Mouse (Mus musculus) adrenal gland, postnatal 10 days (tissue): Measurements from ENCODE around the gene Ccdc40. TPM values are rescaled to one million over a fixed set of nuclear protein-coding genes. Genes with fewer than 3 reads are reported as not detected.

ENCODE experiments used
- DNase-seq: peaks from one replicate; pipeline ENCODE4 v3.0.0; 2021; ENCODE audit warnings: mixed read lengths
- total RNA-seq, 2 experiments: library from RNA; stranded (reverse); gene quantifications; 2 replicates each; pipeline ENCODE4 v1.2.3; 2021

The Ccdc40 gene
- total RNA-seq, 2 experiments from 2014 or later, result 0.85 to 1.4 TPM

- no peak for DNase-seq
These were observed 19.5 kb upstream of the Ccdc40 start for GRCm38 (mm10) chr11:119208870-119209370.

- peak; percentile 74 for DNase-seq
These were observed 18.9 kb upstream of the Ccdc40 start for GRCm38 (mm10) chr11:119209371-119210025.

GRCm38 (mm10) chr11:119210321-119211100 is 17.9 kb upstream of the Ccdc40 start:
- DNase-seq, result peak; percentile 77

GRCm38 (mm10) chr11:119211604-119212309 is 16.6 kb upstream of the Ccdc40 start:
- no peak for DNase-seq

DNA sequence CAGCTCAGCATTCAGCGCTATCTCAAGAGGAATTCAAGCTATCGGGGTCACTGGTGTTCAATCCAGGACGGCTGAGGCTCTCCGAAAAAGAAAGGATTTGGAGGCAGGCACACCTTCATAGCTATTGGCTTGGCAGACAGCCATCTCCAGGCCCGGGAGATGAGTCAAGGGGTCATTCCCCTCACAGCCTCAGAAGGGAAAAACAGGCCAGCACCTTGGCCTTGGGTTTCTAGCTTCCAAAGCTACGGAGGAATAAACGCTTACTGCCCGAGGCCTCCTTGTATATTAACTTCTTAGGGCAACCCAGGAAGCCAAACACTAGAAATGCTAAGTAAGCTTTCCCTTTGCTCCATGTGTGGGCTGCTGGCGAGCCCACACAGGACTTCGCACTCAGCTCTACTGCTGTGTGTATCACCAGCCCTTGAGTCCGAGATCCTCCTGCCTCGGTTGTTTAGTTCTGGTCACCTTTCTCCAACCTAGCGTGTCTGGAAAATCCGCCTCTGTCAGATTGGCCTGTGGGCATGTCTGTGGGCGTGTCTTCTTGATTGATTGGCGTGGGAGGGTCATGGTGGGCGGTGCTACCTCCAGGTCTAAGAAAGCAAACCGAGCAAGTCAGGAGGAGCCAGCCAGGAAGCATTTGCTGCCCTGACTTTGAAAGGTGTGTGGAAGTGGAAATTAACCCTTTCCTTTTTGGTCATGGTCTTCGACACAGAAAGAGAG is 15.0 kb upstream of the Ccdc40 start:
- peak; percentile 65 for DNase-seq

DNA sequence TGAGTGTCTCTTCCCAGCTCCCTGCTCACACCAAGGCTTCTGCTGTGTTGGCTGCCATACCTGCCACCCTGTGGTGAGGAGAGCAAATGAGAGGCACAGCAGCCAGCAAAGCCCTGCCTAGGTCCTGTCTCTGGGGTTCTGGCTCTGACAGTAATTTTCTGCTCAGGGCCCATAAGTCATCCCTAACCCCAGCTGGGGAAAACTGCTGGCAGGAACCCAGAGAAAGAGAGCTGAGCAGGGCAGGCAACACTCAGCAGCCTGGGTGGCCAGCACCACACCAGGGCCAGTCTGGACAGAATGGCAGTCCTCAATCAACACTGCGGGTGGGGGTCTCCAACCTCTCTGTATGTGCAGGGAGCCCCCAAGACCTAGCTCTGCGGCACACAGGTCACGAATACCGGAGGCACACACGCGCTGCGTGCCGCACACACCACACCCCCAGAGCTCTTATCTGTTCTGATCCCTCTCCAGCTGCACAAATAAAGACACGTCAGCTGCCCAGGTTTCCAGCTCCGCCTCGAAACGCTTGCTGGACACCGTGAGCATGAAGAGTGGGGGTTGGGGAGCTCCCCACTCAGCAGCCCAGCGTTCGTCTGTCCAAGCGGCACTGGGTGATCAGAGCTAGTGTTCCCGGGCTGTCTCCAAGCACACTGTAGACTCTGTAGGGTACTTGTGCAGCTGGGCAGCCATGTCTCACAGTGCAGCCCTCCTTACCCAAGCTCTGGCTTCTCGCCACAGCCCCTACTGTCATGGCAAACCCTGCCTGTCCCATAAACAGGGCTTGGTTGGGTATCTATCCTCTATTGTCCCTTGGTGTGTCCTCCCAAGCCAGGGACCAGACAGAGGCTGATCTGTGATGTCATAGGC is 13.1 kb upstream of the Ccdc40 start:
- DNase-seq, result peak; percentile 83

- peak; percentile 86 for DNase-seq
These were observed 12.4 kb upstream of the Ccdc40 start for GRCm38 (mm10) chr11:119215905-119216507.

DNA sequence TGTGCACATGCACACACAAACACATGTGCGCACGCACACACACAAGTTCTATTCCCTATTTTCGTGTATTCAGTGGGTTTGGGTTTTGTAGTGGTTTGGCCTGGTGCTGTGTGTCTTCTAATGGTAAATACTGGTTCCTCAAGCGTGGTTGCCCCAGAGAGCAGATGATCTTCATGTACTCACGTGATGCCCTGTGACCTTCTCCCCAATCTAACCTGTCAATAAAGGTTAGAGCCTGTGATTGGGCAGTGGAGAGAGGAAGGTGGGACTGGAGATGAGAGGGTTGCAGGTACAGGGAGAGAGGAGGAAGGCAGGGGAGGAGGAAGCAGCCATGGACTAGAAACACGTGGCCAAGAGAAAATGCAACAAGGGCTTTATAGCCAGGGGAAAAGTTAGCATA is 10.5 kb upstream of the Ccdc40 start:
- no peak for DNase-seq

- DNase-seq, result peak; percentile 82
These were observed 8.4 kb upstream of the Ccdc40 start for GRCm38 (mm10) chr11:119219816-119220465.

DNA sequence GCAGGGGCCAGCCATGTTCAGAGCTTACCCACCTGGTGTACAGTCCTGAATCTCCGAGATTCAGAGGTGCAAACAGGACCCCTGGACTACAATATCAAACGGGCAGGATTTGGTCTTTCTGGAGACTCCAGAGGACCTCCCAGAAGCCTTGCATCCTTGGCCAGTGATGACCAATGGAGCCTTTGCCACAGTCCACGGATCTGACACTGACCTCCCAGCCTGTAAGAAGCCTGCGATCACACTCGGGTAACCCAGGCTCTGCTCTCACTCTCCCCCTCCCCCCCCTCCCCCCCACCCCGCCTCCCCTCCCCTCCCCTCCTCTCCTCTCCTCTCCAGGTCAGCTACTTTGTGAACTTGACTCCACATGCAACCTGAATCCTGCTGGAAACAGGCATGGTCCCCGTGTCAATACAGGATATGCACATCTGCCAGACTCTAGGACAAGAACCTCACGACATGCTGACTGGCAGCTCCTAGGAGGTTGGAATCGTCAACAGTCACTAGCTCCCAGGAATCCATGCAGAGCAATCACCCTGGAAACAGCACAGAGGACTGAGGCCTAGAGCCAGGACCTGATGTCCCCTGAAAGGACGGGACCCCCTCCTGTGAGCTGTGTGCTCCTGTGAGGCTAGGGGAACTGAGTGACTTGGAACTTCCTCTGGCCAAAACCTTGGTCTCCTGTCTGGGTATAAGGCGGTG is 6.4 kb upstream of the Ccdc40 start:
- no peak for DNase-seq

- peak; percentile 25 for DNase-seq
These were observed 5.1 kb upstream of the Ccdc40 start for GRCm38 (mm10) chr11:119223124-119223890.

DNA sequence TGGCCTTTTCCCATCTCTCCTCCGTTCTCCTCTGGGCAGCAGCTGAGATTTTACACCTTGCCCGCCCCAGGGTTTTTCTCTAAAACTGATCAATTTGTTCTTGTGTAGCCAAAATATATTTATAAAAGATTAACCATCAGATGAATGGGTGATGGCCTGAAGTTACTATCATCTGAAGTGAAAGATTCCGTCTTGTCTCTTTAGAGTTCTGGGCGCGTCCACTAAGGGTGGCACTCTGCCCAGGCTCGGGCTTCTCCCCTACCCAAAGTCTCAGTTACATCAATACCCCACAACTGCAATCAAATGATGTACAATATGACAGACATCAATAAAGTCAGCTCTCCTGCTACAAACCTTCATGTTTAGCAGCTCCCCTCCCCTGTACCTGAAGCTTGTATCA is 3.4 kb upstream of the Ccdc40 start:
- DNase-seq, result no peak

DNA sequence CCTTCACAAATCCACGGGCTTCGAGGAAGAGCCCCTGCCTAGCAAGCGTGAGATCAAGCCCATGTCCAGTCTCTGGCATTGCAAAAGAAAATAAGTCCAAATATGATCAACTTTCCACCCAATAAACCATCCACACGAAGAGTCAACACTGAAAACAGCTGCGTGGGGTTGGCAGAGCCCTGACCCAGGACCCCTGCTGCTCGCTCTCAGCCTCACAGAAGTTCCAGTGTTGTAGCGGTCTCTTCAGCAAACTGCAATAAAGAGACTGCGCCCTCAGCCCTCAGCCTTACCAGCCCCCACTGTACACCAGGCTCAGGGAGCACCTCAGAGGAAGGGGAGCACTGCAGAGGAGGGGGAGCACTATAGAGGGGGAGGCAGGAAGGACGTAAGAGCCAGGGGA is 2.7 kb upstream of the Ccdc40 start:
- no peak for DNase-seq

- DNase-seq, result no peak
These were observed 781 bp upstream of the Ccdc40 start for GRCm38 (mm10) chr11:119227591-119227990.

DNA sequence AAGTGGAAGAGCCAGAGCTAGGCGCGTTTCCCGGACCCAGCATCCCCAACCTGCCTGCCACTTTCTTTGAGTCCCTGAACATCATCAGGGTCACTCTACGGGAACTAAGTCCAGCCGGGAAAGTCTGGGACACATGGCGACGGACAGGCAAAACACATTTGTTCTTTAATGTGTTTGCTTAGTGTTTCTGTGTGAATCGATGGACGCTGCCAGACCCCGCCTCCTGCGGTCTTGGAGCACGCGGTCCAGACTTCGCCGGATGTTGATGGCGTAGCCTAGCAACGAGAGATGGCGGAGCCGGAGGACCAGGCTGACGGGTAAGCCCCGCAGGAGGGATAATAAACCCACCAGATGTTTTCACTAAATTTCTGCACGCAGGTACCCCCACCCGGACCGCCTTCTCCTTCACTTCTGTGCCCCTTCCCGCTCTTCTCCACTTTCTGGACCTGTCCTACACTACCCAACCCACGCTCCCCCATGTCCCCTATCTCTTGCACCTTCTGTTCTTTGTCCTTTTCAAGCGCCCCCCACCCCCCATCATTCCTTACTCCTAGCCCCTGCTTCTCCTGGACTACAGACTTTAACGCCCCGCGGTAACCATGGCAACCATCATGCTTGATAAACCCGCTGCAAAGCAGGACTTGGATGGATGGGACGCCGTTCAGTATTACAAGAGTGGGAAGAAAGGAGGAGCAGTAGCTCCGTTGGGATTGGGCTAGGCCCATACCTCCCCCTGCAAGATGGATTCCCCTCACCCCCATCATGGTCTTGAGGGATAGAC is 664 bp downstream of the Ccdc40 start:
- peak; percentile 73 for DNase-seq

DNA sequence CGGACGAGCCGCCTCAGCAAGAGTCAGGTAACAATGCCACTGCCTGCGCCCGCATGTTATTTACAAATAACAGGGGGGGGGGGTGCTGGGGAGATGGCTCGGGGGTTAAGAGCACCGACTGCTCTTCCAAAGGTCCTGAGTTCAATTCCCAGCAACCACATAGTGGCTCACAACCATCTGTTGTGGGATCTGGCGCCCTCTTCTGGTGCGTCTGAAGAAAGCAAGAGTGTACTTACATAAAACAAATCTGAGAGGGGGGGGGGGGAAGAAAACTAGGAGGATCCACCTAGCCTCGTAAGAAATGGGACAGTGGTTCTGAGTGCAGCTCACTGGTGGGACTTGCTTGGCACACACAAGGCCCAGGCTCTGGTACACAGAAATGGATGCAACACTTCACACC is 6.4 kb downstream of the Ccdc40 start:
- no peak for DNase-seq

DNA sequence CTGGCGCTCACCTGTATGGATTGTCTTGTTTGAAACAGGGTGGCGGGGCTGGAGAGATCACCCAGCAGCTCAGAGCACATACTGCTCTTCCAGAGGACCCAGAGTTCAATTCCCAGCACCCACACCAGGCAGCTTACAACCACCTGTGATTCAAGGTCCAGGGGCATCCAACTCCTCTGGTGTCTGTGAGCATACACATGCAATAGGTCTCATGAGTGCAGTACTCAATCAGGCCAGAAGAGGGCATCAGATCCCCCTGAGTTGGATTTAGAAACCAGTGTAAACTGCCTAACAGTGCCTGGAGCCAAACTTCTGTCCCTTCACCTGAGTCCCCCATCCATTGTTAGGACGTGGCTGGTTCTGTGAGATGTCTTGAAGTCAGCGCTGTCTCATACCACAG is 7.2 kb downstream of the Ccdc40 start:
- peak; percentile 69 for DNase-seq

- DNase-seq, result no peak
These were observed 8.0 kb downstream of the Ccdc40 start for GRCm38 (mm10) chr11:119236354-119236753.
